Mouse (Mus musculus): ENCODE data around the gene Xrcc6. TPM values are rescaled to one million over a fixed set of nuclear protein-coding genes. Genes with fewer than 3 reads are reported as not detected.
"Not testable (repeated sequence)": the region's sequence is repeated elsewhere in the genome, so short reads cannot be mapped to it uniquely, and the experiment has no call there.

Gene Xrcc6
- total RNA-seq, 2 experiments from 2014 or later: 21.4 to 23.5 TPM

- intact Hi-C loops (cut with DNase I): no loop called here
- no peak for DNase-seq (ENCODE audit: low spot score)
Measured at GRCm38 (mm10) chr15:81964262-81964661, 23.4 kb upstream of the Xrcc6 start.

GRCm38 (mm10) chr15:81964980-81965545 is 22.6 kb upstream of the Xrcc6 start:
- DNase-seq (ENCODE audit: low spot score): no peak
- intact Hi-C loops (cut with DNase I): no loop called here

- intact Hi-C loops (cut with DNase I): no loop called here
- DNase-seq (ENCODE audit: low spot score): no peak
Measured at GRCm38 (mm10) chr15:81966062-81966829, 21.4 kb upstream of the Xrcc6 start.

- DNase-seq (ENCODE audit: low spot score): no peak
- intact Hi-C loops (cut with DNase I): no loop called here
Measured at GRCm38 (mm10) chr15:81967821-81968220, 19.8 kb upstream of the Xrcc6 start.

GRCm38 (mm10) chr15:81968447-81968846 is 19.2 kb upstream of the Xrcc6 start:
- intact Hi-C loops (cut with DNase I): no loop called here
- DNase-seq (ENCODE audit: low spot score): no peak

- intact Hi-C loops (cut with DNase I): no loop called here
- no peak for DNase-seq (ENCODE audit: low spot score)
Measured at GRCm38 (mm10) chr15:81969173-81969572, 18.5 kb upstream of the Xrcc6 start.

- intact Hi-C loops (cut with DNase I); DNase-seq (ENCODE audit: low spot score): not testable (repeated sequence)
Measured at GRCm38 (mm10) chr15:81969635-81970034, 18.0 kb upstream of the Xrcc6 start.

- intact Hi-C loops (cut with DNase I); DNase-seq (ENCODE audit: low spot score): not testable (repeated sequence)
Measured at GRCm38 (mm10) chr15:81970498-81970897, 17.1 kb upstream of the Xrcc6 start.

GRCm38 (mm10) chr15:81975156-81975555 is 12.5 kb upstream of the Xrcc6 start:
- DNase-seq (ENCODE audit: low spot score); intact Hi-C loops (cut with DNase I): not testable (repeated sequence)

- no peak for DNase-seq (ENCODE audit: low spot score)
- intact Hi-C loops (cut with DNase I): no loop called here
Measured at GRCm38 (mm10) chr15:81980321-81980720, 7.3 kb upstream of the Xrcc6 start, which contains the start of gene 1700029P11Rik. Gene 1700029P11Rik, plus strand, starts transcription at chr15:81980540.

GRCm38 (mm10) chr15:81982173-81982572 is 5.5 kb upstream of the Xrcc6 start:
- no peak for DNase-seq (ENCODE audit: low spot score)
- intact Hi-C loops (cut with DNase I): no loop called here

- DNase-seq (ENCODE audit: low spot score): no peak
- intact Hi-C loops (cut with DNase I): no loop called here
Measured at GRCm38 (mm10) chr15:81985267-81986161, 2.1 kb upstream of the Xrcc6 start.

GRCm38 (mm10) chr15:81989371-81990062 is 1.9 kb downstream of the Xrcc6 start:
- DNase-seq (ENCODE audit: low spot score): peak; percentile 76
- intact Hi-C loops (cut with DNase I): loop anchor here (1.0 to 2.0 kb wide), 2 partner anchors 29 to 51 kb away; partner anchors contain the start of gene Pmm1

GRCm38 (mm10) chr15:81990549-81990948 is 2.9 kb downstream of the Xrcc6 start:
- no peak for DNase-seq (ENCODE audit: low spot score)
- intact Hi-C loops (cut with DNase I): no loop called here

GRCm38 (mm10) chr15:81993992-81994391 is 6.4 kb downstream of the Xrcc6 start:
- no peak for DNase-seq (ENCODE audit: low spot score)
- intact Hi-C loops (cut with DNase I): no loop called here

GRCm38 (mm10) chr15:82004257-82004656 is 16.6 kb downstream of the Xrcc6 start:
- intact Hi-C loops (cut with DNase I): no loop called here
- no peak for DNase-seq (ENCODE audit: low spot score)

- intact Hi-C loops (cut with DNase I): no loop called here
- DNase-seq (ENCODE audit: low spot score): no peak
Measured at GRCm38 (mm10) chr15:82011947-82012346, 24.3 kb downstream of the Xrcc6 start.

- intact Hi-C loops (cut with DNase I): loop anchor here (2.0 kb wide), 1 partner anchor 26 kb away; no protein-coding TSS in a partner anchor
- no peak for DNase-seq (ENCODE audit: low spot score)
Measured at GRCm38 (mm10) chr15:82014745-82015391, 27.2 kb downstream of the Xrcc6 start.

GRCm38 (mm10) chr15:82015392-82016100 is 27.9 kb downstream of the Xrcc6 start:
- DNase-seq (ENCODE audit: low spot score): no peak
- intact Hi-C loops (cut with DNase I): loop anchor here (2.0 kb wide), 1 partner anchor 25 kb away; no protein-coding TSS in a partner anchor

Data from heart, postnatal 25 days (tissue).